ENCODE assay signal across 24 mouse cellular contexts in genomic region chr17:28149734-28150133, GRCm38 (mm10). TPM values are rescaled to one million over a fixed set of nuclear protein-coding genes. Genes with fewer than 3 reads are reported as not detected.
DNase-seq lines count a peak whose midpoint lies in the region; ATAC-seq and TF ChIP-seq lines count a peak whose summit lies in the region.
"Had no signal": no experiment of that assay in that cellular context is flagged by ENCODE, and none has a peak within 500 bp of the region (broad histone marks: within the 10 kb centered on the region; RNA-seq: fewer than 3 reads in every experiment).

No protein-coding gene starts in this region.

- 64% methylated on average over 8 of the region's 8 CpGs for WGBS in midbrain, postnatal 0 days
- whole genome bisulfite sequencing in midbrain, embryonic 15.5 days: 56% methylated on average over 8 of the region's 8 CpGs
- WGBS in limb, embryonic 11.5 days: 77% methylated on average over 8 of the region's 8 CpGs

- ATAC-seq in midbrain, postnatal 0 days (ENCODE audit: low FRiP score): no peak
- no peak for ATAC-seq in midbrain, embryonic 15.5 days (replicated peaks)
- ATAC-seq in limb, embryonic 11.5 days (ENCODE audit: insufficient number of reproducible peaks, low FRiP score, low TSS enrichment, low read depth): no peak
- ATAC-seq: forebrain, postnatal 0 days; intestine, embryonic 15.5 days; midbrain, embryonic 16.5 days had no signal

- intact Hi-C loops in left cerebral cortex, postnatal 4 days (cut with DNase I): no loop called here
- intact Hi-C loops in left cerebral cortex, postnatal 36 days (cut with DNase I): no loop called here

- H3K4me1 ChIP-seq in midbrain, postnatal 0 days (ENCODE audit: insufficient read depth, low read length): 0 out of 2 replicates have a peak, but pooled peaks cover 8% of the 10 kb centered on the region
- H3K4me1 ChIP-seq in midbrain, embryonic 15.5 days: peaks cover 30% of the 10 kb centered on the region
- H3K4me1 ChIP-seq in limb, embryonic 11.5 days (ENCODE audit: control insufficient read depth, insufficient read depth, low read length): peaks cover 33% of the 10 kb centered on the region

- peak; percentile 39 for DNase-seq in left cerebral cortex, postnatal 4 days
- DNase-seq in left cerebral cortex, postnatal 36 days (ENCODE audit: low spot score in 2 of 2): no peak
- peak; percentile 48 for DNase-seq in midbrain, postnatal 0 days (ENCODE audit: low spot score)
- DNase-seq in brain, embryonic 14.5 days (ENCODE audit: low read depth): peak; percentile 47
- DNase-seq in limb, embryonic 11.5 days (ENCODE audit: low spot score): no peak
- no peak for DNase-seq in layer of hippocampus, adult 2 months (ENCODE audit: low spot score in 2 of 2)
- DNase-seq: cerebellum, adult 18-20 months; cerebellum, postnatal 25 days; forebrain, postnatal 0 days; gastrocnemius, postnatal 14 days; heart, adult 11 months; heart, postnatal 10 days; kidney, adult 8-10 months; kidney, postnatal 10 days; liver, embryonic 13.5 days; lung, adult 2 months; right cerebral cortex, postnatal 14 days had no signal

- no peak overlapping the region for H3K4me2 ChIP-seq in midbrain, postnatal 0 days (ENCODE audit: low read depth, low read length, poor library complexity, severe bottlenecking)
- no peak overlapping the region for H3K4me2 ChIP-seq in midbrain, embryonic 15.5 days
- H3K4me2 ChIP-seq in limb, embryonic 11.5 days (ENCODE audit: low read depth, severe bottlenecking): no peak overlapping the region
- H3K4me2 ChIP-seq: heart, embryonic 12.5 days; hindbrain, embryonic 12.5 days; intestine, embryonic 15.5 days; limb, embryonic 13.5 days; liver, embryonic 13.5 days had no signal

- no peak overlapping the region for H3K27ac ChIP-seq in midbrain, postnatal 0 days (ENCODE audit: low read depth, low read length)
- no peak overlapping the region for H3K27ac ChIP-seq in midbrain, embryonic 15.5 days
- 0 out of 2 replicates have a peak overlapping the region, but pooled peaks have one; percentile 12 for H3K27ac ChIP-seq in limb, embryonic 11.5 days (replicated peaks; ENCODE audit: low read depth, low read length)
- no peak overlapping the region for H3K27ac ChIP-seq in layer of hippocampus, adult 2 months
- H3K27ac ChIP-seq: hindbrain, embryonic 12.5 days; intestine, embryonic 15.5 days; limb, embryonic 13.5 days; liver, embryonic 13.5 days; stomach, postnatal 0 days had no signal

- TF ChIP-seq CTCF in midbrain, postnatal 0 days (IDR thresholded peaks at IDR 0.05): no peak
- TF ChIP-seq CTCF in brain, embryonic 14.5 days (IDR thresholded peaks at IDR 0.05; ENCODE audit: borderline replicate concordance, extremely low read depth, insufficient read depth, insufficient read length): no peak
- no peak for TF ChIP-seq CTCF in layer of hippocampus, adult 2 months (conservative IDR thresholded peaks at IDR 0.05)

- 0 out of 2 replicates have a peak, but pooled peaks cover under 1% of the 10 kb centered on the region for H3K36me3 ChIP-seq in midbrain, postnatal 0 days (ENCODE audit: insufficient read depth, low read length)
- H3K36me3 ChIP-seq in midbrain, embryonic 15.5 days (replicated peaks): no peaks in the 10 kb centered on the region
- H3K36me3 ChIP-seq in limb, embryonic 11.5 days (ENCODE audit: control insufficient read depth, insufficient read depth, low read length): no peaks in the 10 kb centered on the region
- H3K36me3 ChIP-seq: heart, embryonic 12.5 days; intestine, embryonic 15.5 days; liver, embryonic 13.5 days had no signal

- TF ChIP-seq POLR2A in brain, embryonic 14.5 days (IDR thresholded peaks at IDR 0.05; ENCODE audit: borderline replicate concordance, extremely low read depth, insufficient read depth, insufficient read length, poor library complexity, severe bottlenecking): no peak

- H3K9ac ChIP-seq in midbrain, postnatal 0 days (replicated peaks; ENCODE audit: low read length, poor library complexity, severe bottlenecking): no peak overlapping the region
- no peak overlapping the region for H3K9ac ChIP-seq in midbrain, embryonic 15.5 days
- no peak overlapping the region for H3K9ac ChIP-seq in limb, embryonic 11.5 days (ENCODE audit: low read length)
- H3K9ac ChIP-seq: forebrain, postnatal 0 days; heart, embryonic 12.5 days; hindbrain, embryonic 12.5 days; intestine, embryonic 15.5 days; limb, embryonic 13.5 days; liver, embryonic 13.5 days had no signal

- H3K4me3 ChIP-seq in midbrain, postnatal 0 days (ENCODE audit: low read depth, low read length): no peak overlapping the region
- no peak overlapping the region for H3K4me3 ChIP-seq in midbrain, embryonic 15.5 days
- H3K4me3 ChIP-seq in limb, embryonic 11.5 days (ENCODE audit: low read depth, low read length): no peak overlapping the region
- H3K4me3 ChIP-seq in layer of hippocampus, adult 2 months: no peak overlapping the region
- H3K4me3 ChIP-seq: heart, embryonic 12.5 days; hindbrain, embryonic 12.5 days; intestine, embryonic 15.5 days; limb, embryonic 13.5 days; liver, embryonic 13.5 days had no signal

- H3K27me3 ChIP-seq in midbrain, postnatal 0 days (ENCODE audit: insufficient read depth, low read length): no peaks in the 10 kb centered on the region
- no peaks in the 10 kb centered on the region for H3K27me3 ChIP-seq in midbrain, embryonic 15.5 days (replicated peaks)
- no peaks in the 10 kb centered on the region for H3K27me3 ChIP-seq in limb, embryonic 11.5 days (ENCODE audit: control insufficient read depth, insufficient read depth, low read length)
- H3K27me3 ChIP-seq: hindbrain, embryonic 12.5 days; intestine, embryonic 15.5 days; limb, embryonic 13.5 days had no signal

- no peaks in the 10 kb centered on the region for H3K9me3 ChIP-seq in midbrain, postnatal 0 days (ENCODE audit: low read length)
- no peaks in the 10 kb centered on the region for H3K9me3 ChIP-seq in midbrain, embryonic 15.5 days
- H3K9me3 ChIP-seq in limb, embryonic 11.5 days (ENCODE audit: control insufficient read depth, low read length): no peaks in the 10 kb centered on the region
- H3K9me3 ChIP-seq: heart, embryonic 12.5 days; hindbrain, embryonic 12.5 days; intestine, embryonic 15.5 days; limb, embryonic 13.5 days; liver, embryonic 13.5 days had no signal

RNA-seq across cellular contexts. Expression of gene Scube3, which starts 7.8 kb away (rescaled TPM):
- total RNA-seq in left cerebral cortex, postnatal 4 days (2021): 10 to 100 TPM; 15.0 to 15.9 TPM
- total RNA-seq in left cerebral cortex, postnatal 36 days (2021): 1 to 10 TPM; 1.9 to 2.4 TPM
- total RNA-seq in midbrain, postnatal 0 days (2014; rRNA removed): 19.9 and 24.7 TPM in 2 replicates
- 3.1 and 3.9 TPM in 2 replicates for polyA plus RNA-seq in midbrain, postnatal 0 days (2015; fragmentation: Nextera tagmentation; extraction: Ambion mirVana)
- polyA plus RNA-seq in midbrain, embryonic 15.5 days (2015; fragmentation: Nextera tagmentation; extraction: Ambion mirVana): 6.0 and 6.4 TPM in 2 replicates
- polyA plus RNA-seq in brain, embryonic 14.5 days (2012; rRNA removed): 18.5 and 26.5 TPM in 2 replicates
- polyA plus RNA-seq in limb, embryonic 11.5 days (2014; fragmentation: Nextera tagmentation; extraction: Ambion mirVana): 11.8 and 13.3 TPM in 2 replicates
- total RNA-seq in layer of hippocampus, adult 2 months (2021): 1 to 10 TPM; 1.1 TPM

RNA-seq across cellular contexts. Expression of gene Zfp523, which starts 27.2 kb away (rescaled TPM):
- total RNA-seq in left cerebral cortex, postnatal 4 days (2021): 10 to 100 TPM; 85.8 to 90.7 TPM
- 100 to 1,000 TPM; 102 to 116 TPM for total RNA-seq in left cerebral cortex, postnatal 36 days (2021)
- total RNA-seq in midbrain, postnatal 0 days (2014; rRNA removed): 65.4 and 81.7 TPM in 2 replicates
- polyA plus RNA-seq in midbrain, postnatal 0 days (2015; fragmentation: Nextera tagmentation; extraction: Ambion mirVana): 38.7 and 40.0 TPM in 2 replicates
- 53.4 and 55.0 TPM in 2 replicates for polyA plus RNA-seq in midbrain, embryonic 15.5 days (2015; fragmentation: Nextera tagmentation; extraction: Ambion mirVana)
- polyA plus RNA-seq in brain, embryonic 14.5 days (2012; rRNA removed): 85.2 and 111 TPM in 2 replicates
- polyA plus RNA-seq in limb, embryonic 11.5 days (2014; fragmentation: Nextera tagmentation; extraction: Ambion mirVana): 34.0 and 35.4 TPM in 2 replicates
- 100 to 1,000 TPM; 104 to 106 TPM for total RNA-seq in layer of hippocampus, adult 2 months (2021)

RNA-seq across cellular contexts. Expression of gene Def6, which starts 57.8 kb away (rescaled TPM):
- 1 to 10 TPM; 7.2 to 9.1 TPM for total RNA-seq in left cerebral cortex, postnatal 4 days (2021)
- 1 to 10 TPM; 2.6 TPM for total RNA-seq in left cerebral cortex, postnatal 36 days (2021)
- 6.7 and 8.5 TPM in 2 replicates for total RNA-seq in midbrain, postnatal 0 days (2014; rRNA removed)
- polyA plus RNA-seq in midbrain, postnatal 0 days (2015; fragmentation: Nextera tagmentation; extraction: Ambion mirVana): 7.4 and 8.3 TPM in 2 replicates
- polyA plus RNA-seq in midbrain, embryonic 15.5 days (2015; fragmentation: Nextera tagmentation; extraction: Ambion mirVana): 5.3 and 7.3 TPM in 2 replicates
- 4.5 and 6.9 TPM in 2 replicates for polyA plus RNA-seq in brain, embryonic 14.5 days (2012; rRNA removed)
- polyA plus RNA-seq in limb, embryonic 11.5 days (2014; fragmentation: Nextera tagmentation; extraction: Ambion mirVana): 4.5 and 5.6 TPM in 2 replicates
- 1 to 10 TPM; 2.4 to 2.6 TPM for total RNA-seq in layer of hippocampus, adult 2 months (2021)

Comparison
In these comparisons a context has a peak if more than half of its experiments do, and no peak if none do; other contexts are left out.
1. DNase-seq: peak in left cerebral cortex, postnatal 4 days (single experiment), midbrain, postnatal 0 days (single experiment) and brain, embryonic 14.5 days (single experiment); none in left cerebral cortex, postnatal 36 days (0 of 2), limb, embryonic 11.5 days (single experiment) and layer of hippocampus, adult 2 months (0 of 2).